Mouse (Mus musculus): ENCODE measurements around the gene Cela1.

Gene Cela1

GRCm38 (mm10) chr15:100703913-100704312 lies 16.2 kb upstream of the Cela1 start:
- peak in 1 of 2 experiments; percentile 52 for DNase-seq

- DNase-seq: no peak
These were observed 14.1 kb upstream of the Cela1 start for GRCm38 (mm10) chr15:100701856-100702255.

GRCm38 (mm10) chr15:100701108-100701507 lies 13.4 kb upstream of the Cela1 start:
- no peak for DNase-seq

- DNase-seq: no peak
These were observed 12.7 kb upstream of the Cela1 start for GRCm38 (mm10) chr15:100700424-100700823.

- no peak for DNase-seq
These were observed 11.7 kb upstream of the Cela1 start for GRCm38 (mm10) chr15:100699386-100699785.

- DNase-seq: no peak
These were observed 10.4 kb upstream of the Cela1 start for GRCm38 (mm10) chr15:100698078-100698477.

GRCm38 (mm10) chr15:100694406-100694805 lies 6.7 kb upstream of the Cela1 start:
- no peak for DNase-seq

GRCm38 (mm10) chr15:100691990-100692389 lies 4.3 kb upstream of the Cela1 start:
- no peak for DNase-seq

- peak; percentile 41 to 47 for DNase-seq
These were observed 732 bp downstream of the Cela1 start for GRCm38 (mm10) chr15:100686989-100687388.

GRCm38 (mm10) chr15:100686434-100686833 lies 1.3 kb downstream of the Cela1 start:
- DNase-seq: no peak

GRCm38 (mm10) chr15:100685849-100686248 lies 1.9 kb downstream of the Cela1 start:
- DNase-seq: no peak

- DNase-seq: no peak
These were observed 2.5 kb downstream of the Cela1 start for GRCm38 (mm10) chr15:100685255-100685654.

- no peak for DNase-seq
These were observed 3.3 kb downstream of the Cela1 start for GRCm38 (mm10) chr15:100684450-100684849.

- peak; percentile 76 to 80 for DNase-seq
These were observed 4.7 kb downstream of the Cela1 start for GRCm38 (mm10) chr15:100683041-100683440.

GRCm38 (mm10) chr15:100681770-100682169 lies 6.0 kb downstream of the Cela1 start:
- DNase-seq: no peak

- DNase-seq: no peak
These were observed 7.3 kb downstream of the Cela1 start for GRCm38 (mm10) chr15:100680381-100680780.

GRCm38 (mm10) chr15:100679005-100679404 lies 8.7 kb downstream of the Cela1 start:
- DNase-seq: no peak

GRCm38 (mm10) chr15:100678581-100678980 lies 9.1 kb downstream of the Cela1 start:
- DNase-seq: no peak

- DNase-seq: no peak
These were observed 10.0 kb downstream of the Cela1 start for GRCm38 (mm10) chr15:100677675-100678074.

GRCm38 (mm10) chr15:100676521-100676920 lies 11.2 kb downstream of the Cela1 start:
- DNase-seq: no peak

- no peak for DNase-seq
These were observed 12.2 kb downstream of the Cela1 start for GRCm38 (mm10) chr15:100675486-100675885.

- no peak for DNase-seq
These were observed 13.2 kb downstream of the Cela1 start for GRCm38 (mm10) chr15:100674566-100674965.

GRCm38 (mm10) chr15:100673585-100674391 lies 13.9 kb downstream of the Cela1 start:
- no peak for DNase-seq

GRCm38 (mm10) chr15:100670833-100671232 lies 16.9 kb downstream of the Cela1 start:
- no peak for DNase-seq

GRCm38 (mm10) chr15:100670004-100670403 lies 17.7 kb downstream of the Cela1 start:
- DNase-seq: no peak
